Mouse (Mus musculus) left cerebral cortex, adult 2 months (tissue): ENCODE results near the gene Slc35e1. TPM values are rescaled to one million over a fixed set of nuclear protein-coding genes. Genes with fewer than 3 reads are reported as not detected.

Experiments
- DNase-seq, 2 experiments: peaks; one replicate each; pipeline ENCODE4 v3.0.0; 2021 to 2022; ENCODE audit warnings: low spot score in 2 of 2, mixed read lengths in 1 of 2; ENCODE audit errors: extremely low spot score in 1 of 2
- H3K27ac ChIP-seq: fragments of 200-600 bp; 2 replicates; pipeline ENCODE4 v1.8.1; 2022
- H3K4me3 ChIP-seq: fragments of 200-600 bp; 2 replicates; pipeline ENCODE4 v1.8.1; 2022
- CTCF ChIP-seq: fragments of 200-600 bp; IDR thresholded peaks from 2 replicates; pipeline ENCODE4 v1.8.1; 2022; ENCODE audit warnings: antibody characterized with exemption, mild to moderate bottlenecking, moderate library complexity
- intact Hi-C: fragments of 180-260 bp; cut with DNase I; formaldehyde crosslinking; loops from one replicate; pipeline ENCODE4 v1.15.1; 2025
- total RNA-seq, 2 experiments: library from RNA; stranded (reverse); gene quantifications; 2 replicates each; pipeline ENCODE4 v1.2.3; 2021

Slc35e1 gene
- total RNA-seq, 2 experiments from 2014 or later = 55.5 to 56.7 TPM

DNA sequence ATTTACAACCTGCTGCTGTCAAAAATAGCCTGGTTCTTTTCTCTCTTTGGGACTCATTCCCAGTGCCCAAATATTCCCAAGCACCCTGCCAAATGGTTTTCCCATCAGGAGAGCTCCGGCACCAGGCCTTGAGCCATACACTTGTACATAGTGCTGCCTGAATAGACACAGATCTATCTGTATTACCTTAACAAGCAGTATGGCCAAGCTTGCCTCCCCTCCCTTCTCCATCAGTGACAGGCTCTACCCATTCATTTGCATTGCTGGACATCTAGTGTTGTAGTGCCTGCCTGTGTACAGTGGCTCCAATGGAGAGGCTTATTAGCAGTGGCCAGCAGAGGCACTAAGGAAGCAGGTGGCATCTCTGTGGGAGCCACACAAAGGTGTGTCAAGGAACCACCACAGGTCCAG, 8.1 kb upstream of the Slc35e1 start:
- no peak overlapping the region for H3K27ac ChIP-seq

DNA sequence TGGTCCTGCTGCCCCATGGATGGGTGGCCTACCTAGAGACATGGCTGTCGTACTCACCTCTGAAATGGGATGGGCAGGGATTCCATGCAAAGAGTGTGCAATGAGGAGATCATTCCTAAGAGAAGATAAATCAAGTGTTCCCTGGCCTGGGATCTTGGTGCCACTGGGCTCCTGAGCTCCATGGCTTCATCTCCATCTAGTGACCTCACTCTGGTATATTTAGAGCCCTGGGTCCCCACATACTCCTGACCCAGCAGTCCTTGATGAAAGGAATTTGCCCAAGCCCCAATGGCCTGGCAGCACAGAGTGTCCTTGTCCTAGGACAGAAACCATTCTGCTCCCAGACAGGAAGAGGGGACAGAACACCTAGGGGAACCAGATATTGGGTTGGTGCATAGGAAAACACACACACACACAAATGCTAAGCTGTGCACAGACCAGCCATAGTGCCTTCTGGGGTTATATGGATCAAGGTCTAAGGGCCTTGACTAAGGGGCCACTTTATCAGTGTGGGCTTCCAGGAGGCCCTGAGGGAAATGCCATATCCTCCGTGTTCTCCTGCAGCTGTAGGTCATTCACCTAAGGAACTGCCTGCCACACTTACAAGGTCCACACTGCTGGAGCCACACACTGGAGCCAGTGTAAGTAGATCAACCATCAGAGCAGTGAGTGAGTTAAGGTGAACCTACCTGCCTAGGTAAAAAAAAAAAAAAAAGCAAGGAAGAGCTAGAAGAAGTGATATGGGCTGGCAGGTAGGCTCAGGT, 7.3 kb upstream of the Slc35e1 start:
- no peak for DNase-seq
- intact Hi-C loops = no loop called here

More for the DNA sequence above, 8.1 kb upstream of the Slc35e1 start:
- intact Hi-C loops = no loop called here
- no peak for DNase-seq
- TF ChIP-seq CTCF = no peak
- H3K4me3 ChIP-seq = no peak overlapping the region

DNA sequence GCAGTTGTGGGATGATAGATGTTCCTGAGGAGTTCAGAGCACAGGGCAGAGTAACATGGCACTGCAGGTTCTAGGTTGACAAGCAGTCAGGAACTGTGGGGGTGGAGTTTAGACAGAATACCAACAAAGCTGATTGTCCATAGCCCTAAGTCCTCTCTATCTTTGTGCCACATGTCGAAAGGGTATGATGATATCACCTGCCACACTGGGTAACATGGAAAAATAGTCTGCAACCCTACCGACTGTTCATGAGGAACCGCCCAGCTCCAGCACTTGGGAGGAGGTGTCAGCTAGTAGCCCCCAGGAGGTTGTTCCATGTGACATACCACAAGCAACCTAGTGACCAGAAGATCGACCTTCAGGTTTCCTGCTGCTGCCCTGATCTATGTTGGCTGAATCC, 6.1 kb upstream of the Slc35e1 start:
- Histone ChIP-seq H3K27ac (no peak overlapping the region), H3K4me3 (no peak overlapping the region)
- TF ChIP-seq CTCF = no peak
- intact Hi-C loops = no loop called here
- DNase-seq = no peak

More for the DNA sequence above, 7.3 kb upstream of the Slc35e1 start:
- H3K4me3 ChIP-seq = no peak overlapping the region
- H3K27ac ChIP-seq = no peak overlapping the region
- TF ChIP-seq CTCF = no peak

DNA sequence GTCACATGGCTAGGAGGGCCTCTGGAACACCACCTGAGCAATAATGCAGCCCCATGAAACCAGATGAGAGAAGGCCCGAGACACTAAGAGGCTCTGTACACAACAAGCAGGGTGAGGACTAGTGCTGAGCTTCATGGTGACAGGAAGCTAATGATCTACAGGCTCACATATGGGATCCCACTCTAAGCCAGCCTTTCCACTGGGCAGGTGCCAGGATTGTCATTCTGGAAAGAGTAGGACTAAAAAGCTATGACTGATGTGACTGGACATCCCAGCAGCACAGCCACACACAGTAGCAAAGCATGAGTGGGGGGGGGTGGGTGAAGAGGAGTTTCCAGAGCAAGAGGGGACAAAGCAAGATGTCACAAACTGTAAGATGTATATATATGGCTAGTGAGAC, 5.5 kb upstream of the Slc35e1 start:
- intact Hi-C loops = no loop called here
- no peak overlapping the region for H3K27ac ChIP-seq
- no peak overlapping the region for H3K4me3 ChIP-seq
- no peak for DNase-seq
- no peak for TF ChIP-seq CTCF

GRCm38 (mm10) chr8:72496217-72496616, 3.8 kb upstream of the Slc35e1 start:
- TF ChIP-seq CTCF = no peak
- Histone ChIP-seq H3K4me3 (no peak overlapping the region), H3K27ac (no peak overlapping the region)
- DNase-seq = no peak
- intact Hi-C loops = no loop called here

GRCm38 (mm10) chr8:72495411-72496111, 3.1 kb upstream of the Slc35e1 start:
- TF ChIP-seq CTCF = no peak
- DNase-seq = no peak
- Histone ChIP-seq H3K27ac (no peak overlapping the region), H3K4me3 (no peak overlapping the region)
- intact Hi-C loops = no loop called here

DNA sequence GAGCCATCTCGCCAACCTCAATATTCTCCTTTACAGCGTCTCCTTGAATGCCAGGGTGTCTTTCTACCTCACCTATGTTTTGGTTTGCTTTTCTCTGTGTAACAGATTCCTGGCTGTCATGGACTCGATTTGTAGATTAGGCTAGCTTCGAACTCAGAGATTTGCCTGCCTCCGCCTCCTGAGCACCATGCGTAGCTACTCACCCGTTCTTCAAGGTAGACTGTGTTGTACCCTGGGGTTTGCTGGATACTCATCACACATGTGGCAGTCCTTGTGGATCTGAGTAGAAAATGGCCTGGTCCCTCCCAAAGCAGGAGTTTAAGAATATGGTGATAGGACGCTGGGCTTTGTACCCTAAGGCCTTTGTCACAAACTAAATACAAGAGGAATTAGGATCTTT, 967 bp upstream of the Slc35e1 start:
- intact Hi-C loops = loop anchor here (2.0 to 5.0 kb wide), 2 partner anchors 77 to 254 kb away; partner anchors contain the start of gene Smim7
- H3K27ac ChIP-seq = peak overlapping the region; percentile 78; the same call in 1 of the 2 replicates
- no peak for TF ChIP-seq CTCF
- DNase-seq = no peak
- peak overlapping the region; percentile 68 for H3K4me3 ChIP-seq

DNA sequence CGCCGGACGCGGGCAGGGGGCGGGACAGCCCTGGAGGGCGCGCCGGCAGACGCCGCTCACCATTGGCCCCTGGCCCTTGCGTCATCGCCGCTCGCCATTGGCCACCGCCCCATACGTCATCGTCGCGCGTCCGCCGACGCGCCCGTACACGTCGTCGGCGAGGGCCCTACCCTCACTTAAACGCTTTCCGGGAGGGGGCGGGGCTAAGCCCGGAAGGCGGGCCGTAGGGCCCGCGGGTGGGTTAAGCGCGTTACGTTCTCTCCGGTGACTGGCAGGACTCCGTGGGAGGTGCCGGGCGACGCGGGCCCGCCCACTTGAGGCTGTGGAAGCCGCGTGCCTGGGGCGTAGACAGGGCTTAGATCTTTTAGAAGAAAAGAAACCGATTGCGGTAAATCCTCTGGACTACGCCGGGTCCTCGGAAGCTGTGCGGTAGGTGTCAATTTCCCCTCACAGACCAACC, 238 bp upstream of the Slc35e1 start:
- peak overlapping the region; percentile 68 for H3K4me3 ChIP-seq
- intact Hi-C loops = loop anchor here (1.0 to 5.0 kb wide), 3 partner anchors 56 to 255 kb away; partner anchors contain the start of genes Med26 and Smim7
- H3K27ac ChIP-seq = peak overlapping the region; percentile 78
- no peak for TF ChIP-seq CTCF
- peak; percentile 100 for DNase-seq

DNA sequence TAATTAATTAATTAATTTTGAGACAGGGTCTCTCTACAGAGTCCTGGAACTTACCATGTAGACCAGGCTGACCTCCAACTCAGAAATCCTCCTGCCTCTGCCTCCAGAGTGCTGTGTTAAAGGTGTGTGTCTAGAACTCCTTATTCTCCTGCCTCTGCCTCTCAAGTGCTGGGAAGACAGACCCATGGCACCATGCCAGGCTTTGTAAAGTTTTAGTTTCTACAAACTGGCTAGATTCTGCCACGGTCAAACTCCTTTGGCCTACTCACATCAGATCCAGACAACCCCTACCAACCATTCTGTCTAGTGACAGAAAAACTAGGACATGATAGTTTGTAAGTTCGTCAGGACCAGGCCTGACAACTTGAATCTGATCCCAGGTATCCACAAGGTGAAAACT, 1.4 kb downstream of the Slc35e1 start:
- no peak for DNase-seq
- intact Hi-C loops = loop anchor here (2.0 to 5.0 kb wide), 2 partner anchors 14 to 256 kb away; no protein-coding TSS in a partner anchor
- Histone ChIP-seq H3K27ac (no peak overlapping the region), H3K4me3 (peak overlapping the region; percentile 68)
- no peak for TF ChIP-seq CTCF

- Histone ChIP-seq H3K4me3 (no peak overlapping the region), H3K27ac (no peak overlapping the region)
- intact Hi-C loops = no loop called here
- no peak for DNase-seq
- TF ChIP-seq CTCF = no peak
Measured at GRCm38 (mm10) chr8:72487014-72487413, 5.4 kb downstream of the Slc35e1 start.

DNA sequence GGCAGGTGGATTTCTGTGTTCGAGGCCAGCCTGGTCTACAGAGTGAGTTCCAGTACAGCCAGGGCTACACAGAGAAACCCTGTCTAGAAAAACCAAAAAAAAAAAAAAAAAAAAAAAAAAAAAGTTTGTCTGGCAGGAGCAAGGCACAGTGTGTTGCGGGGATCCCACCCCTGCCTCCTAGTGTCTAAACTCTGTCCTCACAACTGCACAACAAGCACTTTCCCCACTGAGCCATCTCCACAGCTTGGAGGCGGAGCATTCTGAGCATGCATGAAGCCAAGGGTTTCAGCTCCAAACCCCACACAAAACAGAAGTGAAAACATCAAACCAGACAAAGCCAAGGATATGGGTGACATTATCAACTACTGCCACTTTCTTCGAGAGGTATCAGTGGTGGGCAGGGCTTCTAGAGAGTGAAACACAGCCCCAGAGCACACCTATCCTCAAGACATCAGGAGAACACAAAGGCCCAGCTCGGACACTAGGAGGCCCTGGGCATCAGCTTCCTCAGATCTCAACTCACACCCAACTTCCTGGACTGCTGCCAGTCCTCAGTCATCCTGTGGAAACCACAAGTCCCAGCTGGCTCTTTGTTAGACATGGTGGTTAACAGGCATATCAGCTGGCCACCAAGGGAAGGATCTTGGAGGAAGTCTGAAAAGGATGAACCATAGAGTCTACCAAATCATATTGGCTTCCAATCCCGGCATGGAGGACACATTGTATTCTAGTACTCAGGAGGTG, 6.8 kb downstream of the Slc35e1 start:
- intact Hi-C loops = no loop called here
- TF ChIP-seq CTCF = no peak; the same call in 1 of the 2 replicates
- no peak for DNase-seq

More for the DNA sequence above, 6.8 kb downstream of the Slc35e1 start:
- Histone ChIP-seq H3K4me3 (no peak overlapping the region), H3K27ac (no peak overlapping the region)
